Mouse (Mus musculus) C2C12 (cell line): ENCODE data around the gene Ece1. TPM values are rescaled to one million over a fixed set of nuclear protein-coding genes. Genes with fewer than 3 reads are reported as not detected.

Experiments used
- H3K27me3 ChIP-seq: one replicate; pipeline ENCODE4 v1.6.1; 2011; ENCODE audit not compliant: control insufficient read depth, insufficient read depth, insufficient read length
- H3K36me3 ChIP-seq: one replicate; pipeline ENCODE4 v1.6.1; 2011; ENCODE audit not compliant: control insufficient read depth, insufficient read depth
- H3K4me3 ChIP-seq: one replicate; pipeline ENCODE4 v1.5.1; 2011; ENCODE audit warnings: mild to moderate bottlenecking, control low read depth; ENCODE audit not compliant: poor library complexity, insufficient read depth, severe bottlenecking
- H3K79me2 ChIP-seq: one replicate; pipeline ENCODE4 v1.6.1; 2011; ENCODE audit not compliant: control insufficient read depth, insufficient read depth
- H3K79me3 ChIP-seq: one replicate; pipeline ENCODE4 v1.6.1; 2011; ENCODE audit warnings: low read depth, control low read depth
- H3ac ChIP-seq: one replicate; pipeline ENCODE3; 2011; ENCODE audit warnings: low read depth; ENCODE audit not compliant: control insufficient read depth, insufficient read length
- CEBPB ChIP-seq: IDR thresholded peaks from one replicate; pipeline ENCODE4 v1.6.1; 2011; ENCODE audit warnings: low read depth, mild to moderate bottlenecking, control low read depth, moderate library complexity
- CTCF ChIP-seq: IDR thresholded peaks from one replicate; pipeline ENCODE4 v1.5.1; 2011; ENCODE audit not compliant: control insufficient read depth, insufficient read depth, insufficient read length
- FOSL1 ChIP-seq: IDR thresholded peaks from one replicate; pipeline ENCODE4 v1.8.0; 2011; ENCODE audit warnings: mild to moderate bottlenecking, low read length; ENCODE audit not compliant: poor library complexity, insufficient read depth, severe bottlenecking
- MAX ChIP-seq: IDR thresholded peaks from one replicate; pipeline ENCODE4 v1.6.1; 2011; ENCODE audit warnings: mild to moderate bottlenecking, control low read depth
- MYOD1 ChIP-seq: IDR thresholded peaks from one replicate; pipeline ENCODE4 v1.6.1; 2011; ENCODE audit warnings: low read depth; ENCODE audit not compliant: control insufficient read depth, insufficient read length
- MYOG ChIP-seq: IDR thresholded peaks from one replicate; pipeline ENCODE4 v1.6.1; 2011; ENCODE audit not compliant: control insufficient read depth, insufficient read length; ENCODE audit errors: extremely low read depth
- USF1 ChIP-seq: IDR thresholded peaks from one replicate; pipeline ENCODE4 v1.6.1; 2011; ENCODE audit warnings: low read depth, mild to moderate bottlenecking, control low read depth, moderate library complexity
- polyA plus RNA-seq: library from polyadenylated mRNA; unstranded; fragments of >200 nt; fragmentation: generic; extraction: Trizol; gene quantifications from one replicate; pipeline ENCODE4 v1.2.1, GENCODE M21; 2012; ENCODE audit warnings: missing spikeins

The Ece1 gene
- polyA plus RNA-seq, 1 experiment: 198 TPM

- Histone ChIP-seq H3K27me3 (no peaks in the 10 kb centered on the region), H3K36me3 (no peaks in the 10 kb centered on the region), H3K79me2 (peaks cover 37% of the 10 kb centered on the region), H3K4me3 (no peak overlapping the region), H3K79me3 (no peaks in the 10 kb centered on the region), H3ac (no peak overlapping the region)
- TF ChIP-seq MYOD1 (no peak), CTCF (no peak), FOSL1 (no peak), MYOG (no peak), CEBPB (no peak), USF1 (no peak), MAX (no peak)
Observed at GRCm38 (mm10) chr4:137871431-137871830, 9.4 kb downstream of the Ece1 start.

GRCm38 (mm10) chr4:137874337-137874736 lies 12.3 kb downstream of the Ece1 start:
- Histone ChIP-seq H3K79me3 (peaks cover 2% of the 10 kb centered on the region), H3K27me3 (no peaks in the 10 kb centered on the region), H3K79me2 (peaks cover 23% of the 10 kb centered on the region), H3K4me3 (no peak overlapping the region), H3K36me3 (no peaks in the 10 kb centered on the region), H3ac (no peak overlapping the region)
- no peak for TF ChIP-seq CTCF
- TF ChIP-seq CEBPB: no peak
- no peak for TF ChIP-seq MYOD1
- TF ChIP-seq FOSL1: no peak
- no peak for TF ChIP-seq MYOG
- no peak for TF ChIP-seq MAX
- TF ChIP-seq USF1: no peak

DNA sequence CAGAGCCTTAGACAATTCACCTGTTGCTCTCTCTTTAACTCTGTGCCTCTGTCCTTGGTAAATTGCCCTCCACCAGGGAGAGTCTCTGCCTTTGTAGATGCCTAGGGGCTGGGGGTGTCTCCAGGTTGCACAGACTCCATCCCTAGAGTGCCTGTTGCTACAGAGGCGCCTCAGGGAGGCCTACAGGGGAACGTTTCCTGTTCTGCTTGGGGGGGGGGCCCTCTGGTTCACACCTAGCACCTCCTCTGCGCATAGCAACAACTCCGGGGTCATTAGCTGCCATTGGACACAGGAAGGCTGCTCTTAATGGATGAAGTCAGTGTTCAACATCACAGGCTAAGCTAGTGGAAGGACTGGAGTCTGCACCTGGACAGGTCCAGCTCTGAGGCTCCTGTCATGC lies 12.8 kb downstream of the Ece1 start:
- Histone ChIP-seq H3K4me3 (no peak overlapping the region), H3ac (no peak overlapping the region), H3K79me2 (peaks cover 22% of the 10 kb centered on the region), H3K79me3 (peaks cover 2% of the 10 kb centered on the region), H3K36me3 (no peaks in the 10 kb centered on the region), H3K27me3 (no peaks in the 10 kb centered on the region)
- TF ChIP-seq CTCF (no peak), CEBPB (no peak), MYOD1 (no peak), MYOG (no peak), FOSL1 (no peak), MAX (no peak), USF1 (no peak)

GRCm38 (mm10) chr4:137875466-137876092 lies 13.5 kb downstream of the Ece1 start:
- H3ac ChIP-seq: no peak overlapping the region
- no peaks in the 10 kb centered on the region for H3K27me3 ChIP-seq
- no peaks in the 10 kb centered on the region for H3K36me3 ChIP-seq
- H3K79me3 ChIP-seq: peaks cover 2% of the 10 kb centered on the region
- TF ChIP-seq FOSL1: no peak
- peaks cover 15% of the 10 kb centered on the region for H3K79me2 ChIP-seq
- no peak overlapping the region for H3K4me3 ChIP-seq

DNA sequence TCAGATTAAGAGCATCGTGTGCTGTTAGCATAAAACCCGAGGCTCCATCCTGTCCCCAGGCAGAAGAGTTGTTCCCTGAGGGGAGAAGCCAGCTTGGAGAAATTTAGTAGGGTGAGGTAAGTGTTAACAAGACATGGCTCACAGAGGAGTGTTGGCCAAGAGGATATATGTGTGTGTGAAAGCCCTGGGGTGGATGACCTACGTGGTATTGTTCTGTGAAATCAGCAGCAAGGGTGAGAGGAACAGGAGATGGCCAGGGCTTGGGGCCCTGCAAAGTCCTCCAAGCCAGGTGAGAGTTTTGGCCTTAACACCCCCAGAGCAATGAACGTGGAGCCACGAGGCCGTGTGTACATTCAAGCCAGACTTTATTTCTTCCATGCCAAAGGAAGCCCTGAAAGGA lies 14.8 kb downstream of the Ece1 start:
- no peak overlapping the region for H3ac ChIP-seq
- no peak for TF ChIP-seq FOSL1
- no peak for TF ChIP-seq USF1
- TF ChIP-seq MYOG: no peak
- TF ChIP-seq MAX: no peak
- TF ChIP-seq MYOD1: no peak
- no peak for TF ChIP-seq CTCF
- no peak for TF ChIP-seq CEBPB
- H3K27me3 ChIP-seq: no peaks in the 10 kb centered on the region
- peaks cover 6% of the 10 kb centered on the region for H3K79me2 ChIP-seq
- H3K36me3 ChIP-seq: no peaks in the 10 kb centered on the region
- H3K79me3 ChIP-seq: peaks cover 2% of the 10 kb centered on the region
- H3K4me3 ChIP-seq: no peak overlapping the region

DNA sequence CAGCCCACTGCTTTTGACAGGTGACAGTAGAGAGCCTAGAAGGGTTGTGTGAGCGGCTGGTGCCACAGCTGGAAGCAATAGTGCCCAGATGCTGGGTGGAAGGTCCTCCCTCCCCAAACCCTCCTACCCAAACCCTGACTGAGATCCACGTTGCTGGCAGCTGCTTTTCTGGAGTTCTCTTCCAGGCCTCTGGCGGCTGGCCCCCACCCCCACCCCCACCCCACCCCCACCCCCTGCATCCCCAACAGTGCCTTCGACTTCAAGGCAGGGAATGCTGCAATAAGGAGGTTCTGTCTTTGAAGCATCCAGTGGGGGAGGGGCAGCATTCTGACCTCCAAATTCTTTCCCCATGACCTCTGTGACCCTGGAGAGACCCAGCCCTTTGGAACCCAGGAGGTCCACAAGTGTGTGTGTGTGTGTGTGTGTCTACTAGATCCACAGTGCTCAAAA lies 15.4 kb downstream of the Ece1 start:
- Histone ChIP-seq H3K27me3 (no peaks in the 10 kb centered on the region), H3K4me3 (no peak overlapping the region), H3K79me3 (peaks cover 2% of the 10 kb centered on the region), H3K79me2 (peaks cover 6% of the 10 kb centered on the region), H3K36me3 (no peaks in the 10 kb centered on the region), H3ac (no peak overlapping the region)
- TF ChIP-seq MYOD1: no peak
- TF ChIP-seq USF1: no peak
- TF ChIP-seq FOSL1: no peak
- no peak for TF ChIP-seq MYOG
- TF ChIP-seq CTCF: no peak
- no peak for TF ChIP-seq CEBPB
- TF ChIP-seq MAX: no peak
